Mouse (Mus musculus) kidney, postnatal 14 days (tissue): ENCODE measurements around the gene Susd1.

Experiments used
- DNase-seq: peaks from one replicate; pipeline ENCODE4 v3.0.0; 2022; ENCODE audit warnings: mixed read lengths

Susd1 gene

DNA sequence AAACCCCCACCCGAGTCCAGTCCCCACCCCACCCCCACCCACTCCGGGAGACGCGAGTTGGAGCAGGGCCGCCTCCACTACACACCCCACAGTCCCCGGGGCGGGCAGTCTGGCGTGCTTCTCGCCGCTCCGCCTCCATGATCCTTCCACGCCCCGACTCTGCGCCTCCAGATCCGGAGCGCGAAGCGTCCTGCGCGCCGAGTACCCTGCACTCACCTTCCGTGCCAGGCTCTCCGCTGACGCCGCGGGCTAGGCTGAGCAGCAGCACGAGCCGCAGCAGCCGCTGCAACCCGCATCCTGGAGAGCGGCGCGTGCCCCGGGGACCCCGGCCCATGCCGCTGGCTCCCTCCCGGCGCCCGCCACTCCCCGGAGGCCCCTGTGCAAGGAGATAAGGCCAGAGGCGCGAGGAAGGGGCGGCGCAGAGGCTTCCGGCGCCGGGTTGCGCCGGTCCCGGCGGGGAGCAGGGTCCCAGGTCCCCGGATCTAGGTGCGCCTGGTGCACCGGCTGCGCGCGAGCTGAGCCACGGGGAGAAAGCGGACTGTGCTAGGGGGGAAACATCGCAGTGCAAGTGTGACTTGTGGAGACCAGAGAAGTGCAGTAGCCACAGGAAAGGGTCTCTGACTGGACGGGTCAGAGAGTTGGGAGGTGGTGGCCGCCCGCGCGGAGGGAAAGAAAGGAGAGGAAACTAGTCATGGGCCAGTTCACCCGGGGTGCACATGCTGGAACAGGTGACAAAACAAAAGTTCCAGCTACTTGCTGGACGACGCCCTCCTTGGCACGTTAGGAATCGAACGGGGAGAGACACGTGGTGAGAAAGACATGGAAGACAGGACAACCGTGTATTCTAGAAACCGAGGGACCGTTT is at the start of gene Susd1:
Gene Susd1, minus strand, starts transcription at position 644 of the 865 bp plus-strand sequence.
- peak; percentile 77 for DNase-seq

DNA sequence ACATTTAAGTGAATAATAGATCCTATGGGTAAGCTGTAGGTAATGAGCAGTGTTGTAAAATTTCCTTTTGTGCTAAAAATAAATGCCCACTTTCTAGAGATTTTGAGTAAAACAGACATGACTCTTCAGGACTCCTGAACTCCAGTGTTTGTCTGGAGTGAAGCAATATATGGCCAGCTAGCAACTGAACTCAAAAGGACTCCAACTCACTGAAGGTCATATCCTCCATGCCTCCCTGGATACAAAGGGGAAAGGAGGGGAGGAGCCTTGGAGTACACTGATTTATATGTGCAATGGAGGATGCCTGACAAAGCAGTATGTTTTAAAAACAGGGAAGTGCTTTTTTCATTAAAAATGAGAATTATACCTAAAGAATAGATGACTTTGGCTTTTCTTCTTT is 32.9 kb upstream of the Susd1 start:
- DNase-seq, result no peak

- no peak for DNase-seq
Observed at GRCm38 (mm10) chr4:59465449-59465848, 27.0 kb upstream of the Susd1 start.

GRCm38 (mm10) chr4:59464661-59465060 is 26.2 kb upstream of the Susd1 start:
- DNase-seq, result no peak

- no peak for DNase-seq
Observed at GRCm38 (mm10) chr4:59462494-59462893, 24.1 kb upstream of the Susd1 start.

- no peak for DNase-seq
Observed at GRCm38 (mm10) chr4:59461116-59461727, 22.8 kb upstream of the Susd1 start.

DNA sequence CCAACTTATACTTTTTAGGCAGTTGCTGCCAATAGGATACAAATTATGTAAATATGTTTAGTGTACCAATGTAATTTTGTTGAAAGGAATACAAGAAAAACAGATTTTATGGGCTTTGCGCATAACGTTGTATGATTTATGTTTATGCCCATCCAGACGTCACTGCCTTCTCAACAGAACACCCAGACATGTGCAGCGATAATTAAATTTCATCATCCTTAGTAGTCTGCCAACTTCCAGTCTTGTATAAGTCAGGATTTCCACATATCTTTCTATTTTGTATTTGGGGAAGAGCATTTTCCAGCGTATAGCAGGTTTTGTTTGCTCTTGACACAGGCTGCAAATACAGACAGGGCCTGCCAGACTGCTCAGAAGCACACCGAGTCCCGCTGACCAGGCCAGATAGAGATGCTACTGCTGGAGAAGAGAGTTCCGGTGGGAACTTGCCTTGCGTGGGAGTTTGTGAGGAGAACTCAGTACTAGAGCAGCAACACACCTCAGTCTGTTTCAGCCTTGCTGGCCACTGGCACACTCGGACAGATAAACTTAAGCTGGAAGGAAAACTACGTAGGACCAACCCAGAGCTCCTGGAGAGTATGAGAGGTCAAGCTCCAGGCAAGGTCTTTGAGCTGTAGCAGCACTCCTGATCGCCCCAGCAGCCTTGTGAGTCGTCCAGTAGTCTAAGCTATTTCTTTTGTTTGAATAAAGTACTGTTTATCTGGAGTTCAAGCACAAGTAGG is 21.0 kb upstream of the Susd1 start:
- DNase-seq, result no peak

- peak; percentile 84 for DNase-seq
Observed at GRCm38 (mm10) chr4:59457941-59458340, 19.5 kb upstream of the Susd1 start.

- DNase-seq, result no peak
Observed at GRCm38 (mm10) chr4:59457091-59457490, 18.7 kb upstream of the Susd1 start.

- no peak for DNase-seq
Observed at GRCm38 (mm10) chr4:59455465-59455864, 17.0 kb upstream of the Susd1 start.

DNA sequence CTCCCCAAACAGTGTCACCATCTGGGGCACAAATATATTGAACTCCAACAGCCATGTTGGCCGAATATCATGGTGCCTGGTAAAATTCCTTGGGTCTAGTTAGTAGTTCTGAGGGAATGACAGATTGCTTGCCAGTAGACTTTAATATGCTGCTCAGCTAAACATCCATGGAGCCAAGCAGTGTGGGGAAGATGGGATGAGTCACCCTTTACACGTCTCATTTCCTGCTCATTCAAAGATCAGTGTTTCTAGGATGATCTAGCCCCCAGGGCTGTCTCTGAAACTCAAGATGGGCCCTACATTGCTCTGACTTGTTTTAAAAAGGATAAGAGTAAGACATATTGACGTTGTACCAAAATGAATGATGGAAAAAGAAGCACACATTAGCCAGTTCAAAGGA is 15.6 kb upstream of the Susd1 start:
- DNase-seq, result no peak

GRCm38 (mm10) chr4:59452503-59452933 is 14.1 kb upstream of the Susd1 start:
- peak; percentile 62 for DNase-seq

GRCm38 (mm10) chr4:59450906-59451305 is 12.5 kb upstream of the Susd1 start:
- DNase-seq, result no peak

DNA sequence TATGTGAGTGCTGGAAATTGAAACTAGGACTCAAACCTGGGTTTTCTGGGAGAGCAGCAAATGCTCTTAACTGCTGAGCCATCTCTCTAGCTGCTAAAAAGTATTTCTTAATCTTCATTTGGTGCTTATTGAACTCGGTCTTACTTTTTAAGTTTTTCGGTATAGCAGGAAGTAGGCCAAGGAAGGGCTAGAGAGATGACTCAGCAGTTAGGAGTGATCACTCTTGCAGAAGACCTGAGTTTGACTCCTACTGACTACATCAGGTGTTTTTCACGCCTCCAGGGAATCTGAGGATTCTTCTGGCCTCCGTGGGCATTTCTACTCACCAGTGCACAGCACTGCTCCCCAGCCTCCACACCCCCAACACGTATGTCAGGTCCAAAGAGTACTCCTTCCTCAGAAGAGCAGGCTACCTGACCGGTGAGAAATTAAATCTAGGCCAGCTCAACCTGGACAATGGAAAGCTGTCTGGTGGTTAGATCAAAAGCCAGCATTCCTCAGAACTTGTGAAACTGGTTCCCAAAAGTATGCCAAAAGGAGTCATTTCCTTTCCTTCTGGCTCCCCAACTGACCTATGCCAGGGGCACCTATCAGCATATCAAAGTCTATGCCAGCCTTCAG is 11.9 kb upstream of the Susd1 start:
- no peak for DNase-seq

- DNase-seq, result peak; percentile 45
Observed at GRCm38 (mm10) chr4:59447296-59447695, 8.9 kb upstream of the Susd1 start.

GRCm38 (mm10) chr4:59445516-59445915 is 7.1 kb upstream of the Susd1 start:
- DNase-seq, result peak; percentile 28

DNA sequence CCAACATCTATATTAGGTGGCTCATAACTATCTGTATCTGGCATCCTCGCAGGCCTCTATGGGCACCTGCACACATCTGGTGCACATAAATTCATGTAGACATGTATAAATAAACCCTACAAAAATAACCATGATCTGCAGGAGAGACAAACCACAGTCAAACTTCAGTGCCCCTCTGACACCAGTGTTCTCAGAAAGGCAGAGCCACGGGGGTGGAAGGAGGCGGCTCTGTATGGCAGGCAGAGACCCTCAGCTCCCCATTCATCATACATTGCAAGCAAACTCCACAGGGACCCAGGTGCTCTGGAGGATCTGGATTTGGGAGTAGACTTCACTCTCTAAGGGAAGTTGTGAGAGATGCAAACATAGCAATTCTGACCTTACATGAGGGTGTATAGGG is 6.6 kb upstream of the Susd1 start:
- DNase-seq, result no peak

- no peak for DNase-seq
Observed at GRCm38 (mm10) chr4:59444085-59444484, 5.7 kb upstream of the Susd1 start.

GRCm38 (mm10) chr4:59441265-59441664 is 2.8 kb upstream of the Susd1 start:
- no peak for DNase-seq

DNA sequence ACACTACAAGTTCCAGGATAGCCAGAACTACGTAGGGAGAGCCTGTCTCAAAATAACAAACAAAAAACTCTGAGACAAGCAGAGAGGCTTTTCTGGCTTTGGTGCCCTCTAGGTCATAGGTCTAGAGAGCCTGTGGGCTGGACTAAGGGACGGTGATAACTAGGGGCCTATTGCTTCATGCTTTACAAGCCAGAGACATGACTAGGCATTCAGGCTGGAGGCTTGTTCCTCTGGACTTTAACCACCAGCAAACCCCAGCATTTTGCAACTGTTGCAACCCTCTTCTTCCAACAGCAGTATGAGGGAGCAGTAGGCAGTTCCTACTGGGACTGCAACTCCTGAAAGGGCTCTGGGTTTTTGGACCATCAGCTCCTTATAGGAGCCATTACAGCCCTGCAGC is 1.5 kb upstream of the Susd1 start:
- peak; percentile 50 for DNase-seq

- DNase-seq, result no peak
Observed at GRCm38 (mm10) chr4:59439041-59439440, 608 bp upstream of the Susd1 start.

- DNase-seq, result no peak
Observed at GRCm38 (mm10) chr4:59435951-59436350, 2.5 kb downstream of the Susd1 start.

DNA sequence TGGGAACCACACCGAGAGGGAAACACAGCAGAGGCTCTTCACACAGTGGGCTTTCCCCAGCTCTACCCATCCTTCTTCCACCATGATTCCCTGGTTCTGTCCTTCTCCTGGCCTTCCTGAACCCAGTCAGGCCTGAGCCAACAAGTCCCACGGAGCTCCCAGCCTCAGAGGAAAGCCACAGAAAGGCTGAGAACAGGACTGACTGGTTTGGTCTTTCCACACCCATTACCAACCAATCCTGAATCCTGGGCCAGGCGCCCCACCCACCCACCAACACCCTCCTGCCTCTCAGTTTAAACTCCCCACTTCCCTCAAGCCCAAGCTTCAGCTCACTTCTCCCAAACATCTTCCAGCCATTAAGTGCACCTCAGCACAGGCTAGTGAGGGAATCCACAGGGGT is 4.4 kb downstream of the Susd1 start:
- DNase-seq, result peak; percentile 36
